Mouse (Mus musculus) heart, postnatal 36 days (tissue): Measurements from ENCODE around the gene 1700023F06Rik. TPM values are rescaled to one million over a fixed set of nuclear protein-coding genes. Genes with fewer than 3 reads are reported as not detected.

Experiments used
- DNase-seq, 2 experiments: peaks; one replicate each; pipeline ENCODE4 v3.0.0; 2021 to 2022
- intact Hi-C: fragments of 180-260 bp; cut with DNase I; formaldehyde crosslinking; loops from one replicate; pipeline ENCODE4 v1.15.1; 2025
- total RNA-seq, 2 experiments: library from RNA; stranded (reverse); gene quantifications; 2 replicates each; pipeline ENCODE4 v1.2.3; 2021

Gene 1700023F06Rik
- total RNA-seq, 2 experiments from 2014 or later: not detected

- DNase-seq: peak; percentile 68 to 73
- intact Hi-C loops: loop anchor here (5.0 kb wide), 1 partner anchor 242 kb away; the partner anchor contains the start of gene Plekhm1
These were observed 37.7 kb downstream of the 1700023F06Rik start, which contains the start of gene Fmnl1 for GRCm38 (mm10) chr11:103170494-103171285. Fmnl1 (plus strand) TSS chr11:103171107.

- intact Hi-C loops: loop anchor here (5.0 kb wide), 1 partner anchor 242 kb away; the partner anchor contains the start of gene Plekhm1
- DNase-seq: no peak
These were observed 38.3 kb downstream of the 1700023F06Rik start for GRCm38 (mm10) chr11:103170111-103170493.

GRCm38 (mm10) chr11:103169664-103170063, 38.7 kb downstream of the 1700023F06Rik start:
- DNase-seq: no peak
- intact Hi-C loops: loop anchor here (2.0 to 5.0 kb wide), 2 partner anchors 63 to 243 kb away; partner anchors contain the start of gene Plekhm1

GRCm38 (mm10) chr11:103168690-103169390, 39.5 kb downstream of the 1700023F06Rik start:
- DNase-seq: peak; percentile 80 to 82
- intact Hi-C loops: loop anchor here (1.0 to 2.0 kb wide), 4 partner anchors 16 to 156 kb away; partner anchors contain the start of gene Map3k14

- intact Hi-C loops: no loop called here
- DNase-seq: no peak
These were observed 44.0 kb downstream of the 1700023F06Rik start for GRCm38 (mm10) chr11:103164391-103164790.

- no peak for DNase-seq
- intact Hi-C loops: no loop called here
These were observed 46.2 kb downstream of the 1700023F06Rik start for GRCm38 (mm10) chr11:103162132-103162531.

GRCm38 (mm10) chr11:103161449-103161848, 46.9 kb downstream of the 1700023F06Rik start:
- intact Hi-C loops: no loop called here
- no peak for DNase-seq

- no peak for DNase-seq
- intact Hi-C loops: no loop called here
These were observed 47.6 kb downstream of the 1700023F06Rik start for GRCm38 (mm10) chr11:103160738-103161137.

GRCm38 (mm10) chr11:103158621-103159478, 49.5 kb downstream of the 1700023F06Rik start:
- intact Hi-C loops: loop anchor here (1.0 to 5.0 kb wide), 4 partner anchors 26 to 102 kb away; partner anchors contain the start of gene Hexim2
- DNase-seq: peak; percentile 98 to 99

GRCm38 (mm10) chr11:103149771-103150170, 58.6 kb downstream of the 1700023F06Rik start:
- DNase-seq: no peak
- intact Hi-C loops: no loop called here

Other genes starting within 250 kb of the 1700023F06Rik start
- gene Nmt1, start 180.4 kb downstream of the 1700023F06Rik start, total RNA-seq: 10 to 100 TPM; 65.2 to 68.7 TPM
- gene Dcakd, start 180.2 kb downstream of the 1700023F06Rik start, total RNA-seq: 10 to 100 TPM; 70.4 to 81.3 TPM
- gene Plcd3, start 106.9 kb downstream of the 1700023F06Rik start, total RNA-seq: 10 to 100 TPM; 16.1 to 18.3 TPM
- 10 to 100 TPM; 37.4 to 41.4 TPM for gene Acbd4, start 106.9 kb downstream of the 1700023F06Rik start, total RNA-seq
- gene Hexim1, start 92.3 kb downstream of the 1700023F06Rik start, total RNA-seq: 10 to 100 TPM; 18.0 to 20.5 TPM
- gene Hexim2, start 76.1 kb downstream of the 1700023F06Rik start, total RNA-seq: 1 to 10 TPM; 2.0 to 2.1 TPM
- 10 to 100 TPM; 12.4 to 20.9 TPM for gene Fmnl1, start 37.5 kb downstream of the 1700023F06Rik start, total RNA-seq
- not detected for gene Spata32, start 9.9 kb upstream of the 1700023F06Rik start, total RNA-seq
- 1 to 10 TPM; 3.3 to 3.8 TPM for gene Map3k14, start 58.9 kb upstream of the 1700023F06Rik start, total RNA-seq
- gene Arhgap27, start 155.1 kb upstream of the 1700023F06Rik start, total RNA-seq: 10 to 100 TPM; 16.3 to 17.6 TPM
- gene Plekhm1, start 204.1 kb upstream of the 1700023F06Rik start, total RNA-seq: 10 to 100 TPM; 11.9 to 12.9 TPM